Mouse (Mus musculus) embryonic fibroblast, embryonic 13.5 days (primary cell): ENCODE results near the gene Zbtb49.

Experiments used
- CTCF ChIP-seq: IDR thresholded peaks from 2 replicates; pipeline ENCODE4 v1.5.1; 2011; ENCODE audit warnings: mild to moderate bottlenecking, control low read depth, low read length, moderate library complexity, borderline replicate concordance; ENCODE audit not compliant: insufficient read depth
- POLR2A ChIP-seq: IDR thresholded peaks from 2 replicates; pipeline ENCODE4 v1.6.1; 2011; ENCODE audit warnings: low read depth, mild to moderate bottlenecking, control low read depth, low read length, moderate library complexity

DNA sequence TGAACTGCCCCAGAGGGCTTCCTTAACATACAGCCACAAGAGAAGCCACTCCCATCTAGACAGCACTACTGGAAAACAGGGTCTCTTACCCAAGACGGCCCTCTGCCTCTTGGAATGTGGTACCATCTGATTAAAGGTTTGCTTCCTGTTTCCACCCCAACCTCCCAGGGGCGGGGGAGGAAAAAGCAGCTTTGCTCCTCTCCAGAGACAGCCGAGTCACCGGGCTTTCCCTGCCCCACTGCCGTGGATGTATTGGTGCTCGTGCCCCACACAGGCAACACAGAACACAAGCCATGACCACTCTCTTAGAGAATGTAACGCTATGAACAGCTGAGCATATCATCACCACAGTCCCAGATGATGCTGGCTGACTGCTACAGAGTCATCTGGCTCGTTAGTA lies 11.3 kb downstream of the Zbtb49 start:
- no peak for TF ChIP-seq POLR2A
- TF ChIP-seq CTCF = no peak
